Mouse (Mus musculus) MEL (cell line): Measurements from ENCODE around the gene Plbd1. TPM values are rescaled to one million over a fixed set of nuclear protein-coding genes. Genes with fewer than 3 reads are reported as not detected.
A peak's percentile ranks its signal among the peaks of the same experiment; 100 is the strongest.

Experiments used
- DNase-seq: peaks from one replicate; pipeline ENCODE4 v3.0.0; 2011; ENCODE audit warnings: low read depth, low spot score
- H3K27ac ChIP-seq: 2 replicates; pipeline ENCODE4 v1.5.1; 2012; ENCODE audit warnings: low read depth, mild to moderate bottlenecking, control low read depth, low read length, moderate library complexity; ENCODE audit not compliant: control insufficient read depth
- H3K27me3 ChIP-seq, 2 experiments: fragments of 150-350 bp in 1 of 2; sonication (generic) in 1 of 2; 2 replicates each; pipeline ENCODE4 v1.6.1; 2012; ENCODE audit warnings: low read length in 2 of 2, mild to moderate bottlenecking in 2 of 2, improper control_type of control experiment in 1 of 2, moderate library complexity in 1 of 2; ENCODE audit not compliant: insufficient read depth in 2 of 2, control insufficient read depth in 1 of 2
- H3K36me3 ChIP-seq, 2 experiments: 2 replicates each; pipeline ENCODE4 v1.6.1; 2012 to 2014; ENCODE audit warnings: low read length in 2 of 2, improper control_type of control experiment in 1 of 2, inconsistent platforms in 1 of 2, mild to moderate bottlenecking in 1 of 2; ENCODE audit not compliant: insufficient read depth in 2 of 2, control insufficient read depth in 1 of 2
- H3K4me1 ChIP-seq, 2 experiments: fragments of 150-350 bp in 1 of 2; sonication (generic) in 1 of 2; 2 replicates each; pipeline ENCODE4 v1.6.1; 2012; ENCODE audit warnings: low read length in 2 of 2, improper control_type of control experiment in 1 of 2, mild to moderate bottlenecking in 1 of 2; ENCODE audit not compliant: insufficient read depth in 2 of 2, control insufficient read depth in 1 of 2
- H3K4me3 ChIP-seq, 2 experiments: fragments of 150-350 bp in 1 of 2; sonication (generic) in 1 of 2; 2 replicates each; pipeline ENCODE4 v1.5.1; 2012; ENCODE audit warnings: low read depth in 2 of 2, low read length in 2 of 2, mild to moderate bottlenecking in 2 of 2, moderate library complexity in 2 of 2, control low read depth in 1 of 2, improper control_type of control experiment in 1 of 2; ENCODE audit not compliant: control insufficient read depth in 1 of 2, insufficient read depth in 1 of 2
- H3K79me2 ChIP-seq: 2 replicates; pipeline ENCODE4 v1.6.1; 2012; ENCODE audit warnings: mild to moderate bottlenecking, low read length, moderate library complexity; ENCODE audit not compliant: control insufficient read depth, poor library complexity, insufficient read depth
- H3K9ac ChIP-seq: 2 replicates; pipeline ENCODE4 v1.6.1; 2012; ENCODE audit warnings: low read depth, mild to moderate bottlenecking, control low read depth, low read length, moderate library complexity; ENCODE audit not compliant: control insufficient read depth, poor library complexity, severe bottlenecking
- H3K9me3 ChIP-seq: fragments of 150-350 bp; sonication (generic); replicated peaks from 2 replicates; pipeline ENCODE4 v1.6.1; 2012; ENCODE audit warnings: mild to moderate bottlenecking, low read length, improper control_type of control experiment, moderate library complexity; ENCODE audit not compliant: insufficient read depth
- CHD2 ChIP-seq: IDR thresholded peaks from 2 replicates; pipeline ENCODE4 v1.6.1; 2011; ENCODE audit warnings: low read length, improper control_type of control experiment
- CTCF ChIP-seq, 3 experiments: IDR thresholded peaks in 2 of 3; conservative IDR thresholded peaks in 1 of 3; 2 replicates each; pipeline ENCODE4 v1.5.1; 2011 to 2012; ENCODE audit warnings: low read length in 3 of 3, low read depth in 2 of 3, mild to moderate bottlenecking in 2 of 3, improper control_type of control experiment in 1 of 3, inconsistent platforms in 1 of 3, mixed read lengths in 1 of 3, moderate library complexity in 1 of 3; ENCODE audit not compliant: control insufficient read depth in 1 of 3, insufficient read depth in 1 of 3, poor library complexity in 1 of 3, severe bottlenecking in 1 of 3
- ELF1 ChIP-seq: IDR thresholded peaks from 2 replicates; pipeline ENCODE4 v1.6.1; 2014; ENCODE audit warnings: low read depth, mild to moderate bottlenecking, inconsistent platforms, low read length, improper control_type of control experiment, moderate library complexity
- ETS1 ChIP-seq: IDR thresholded peaks from 2 replicates; pipeline ENCODE4 v1.6.1; 2012; ENCODE audit warnings: low read depth, mild to moderate bottlenecking, inconsistent platforms, low read length, improper control_type of control experiment, moderate library complexity
- HCFC1 ChIP-seq: IDR thresholded peaks from 2 replicates; pipeline ENCODE4 v1.6.1; 2012; ENCODE audit warnings: low read depth, mild to moderate bottlenecking, inconsistent platforms, low read length, improper control_type of control experiment, moderate library complexity
- MAFK ChIP-seq: IDR thresholded peaks from 2 replicates; pipeline ENCODE4 v1.6.1; 2011; ENCODE audit warnings: low read depth, mild to moderate bottlenecking, low read length, improper control_type of control experiment, borderline replicate concordance
- MEF2A ChIP-seq: IDR thresholded peaks from 2 replicates; pipeline ENCODE4 v1.6.1; 2014; ENCODE audit warnings: low read depth, mild to moderate bottlenecking, inconsistent platforms, low read length, improper control_type of control experiment; ENCODE audit not compliant: poor library complexity, insufficient replicate concordance, severe bottlenecking; ENCODE audit errors: extremely low read depth
- MYC ChIP-seq: IDR thresholded peaks from 2 replicates; pipeline ENCODE4 v1.6.1; 2011; ENCODE audit warnings: low read depth, mild to moderate bottlenecking, low read length, improper control_type of control experiment, moderate library complexity
- POLR2AphosphoS2 ChIP-seq: IDR thresholded peaks from 2 replicates; pipeline ENCODE4 v1.6.1; 2011; ENCODE audit warnings: low read length, improper control_type of control experiment
- SMC3 ChIP-seq: IDR thresholded peaks from 2 replicates; pipeline ENCODE4 v1.6.1; 2011; ENCODE audit warnings: low read depth, low read length, improper control_type of control experiment
- TBP ChIP-seq: IDR thresholded peaks from 2 replicates; pipeline ENCODE4 v1.8.0; 2011; ENCODE audit warnings: low read depth, low read length, improper control_type of control experiment
- TCF12 ChIP-seq: IDR thresholded peaks from 2 replicates; pipeline ENCODE4 v1.6.1; 2014; ENCODE audit warnings: low read depth, mild to moderate bottlenecking, inconsistent platforms, low read length, improper control_type of control experiment, moderate library complexity
- UBTF ChIP-seq: IDR thresholded peaks from 2 replicates; pipeline ENCODE4 v1.6.1; 2012; ENCODE audit warnings: low read depth, mild to moderate bottlenecking, inconsistent platforms, low read length, improper control_type of control experiment, moderate library complexity, borderline replicate concordance; ENCODE audit not compliant: insufficient read depth
- ZC3H11A ChIP-seq: IDR thresholded peaks from 2 replicates; pipeline ENCODE4 v1.6.1; 2012; ENCODE audit warnings: low read depth, mild to moderate bottlenecking, inconsistent platforms, low read length, improper control_type of control experiment
- ZMIZ1 ChIP-seq: IDR thresholded peaks from 2 replicates; pipeline ENCODE4 v1.6.1; 2012; ENCODE audit warnings: low read depth, mild to moderate bottlenecking, inconsistent platforms, low read length, improper control_type of control experiment, moderate library complexity
- polyA plus RNA-seq, 2 experiments: library from polyadenylated mRNA; stranded (reverse) in 1 of 2; unstranded in 1 of 2; fragments of >175 nt in 1 of 2; fragments of >200 nt in 1 of 2; gene quantifications; 2 replicates each; pipeline versions ENCODE4 v1.2.1 to v1.2.4; 2012; ENCODE audit warnings: low replicate concordance in 2 of 2, low read depth in 1 of 2; ENCODE audit not compliant: insufficient read length in 2 of 2, insufficient read depth in 1 of 2, missing spikeins in 1 of 2
- total RNA-seq: library from RNA; depleted of rRNA; stranded (reverse); fragments of 300-350 nt; gene quantifications from 2 replicates; pipeline ENCODE4 v1.2.3, GENCODE M21; 2012

Gene Plbd1
- total and polyA plus RNA-seq, 3 experiments: not detected

DNA sequence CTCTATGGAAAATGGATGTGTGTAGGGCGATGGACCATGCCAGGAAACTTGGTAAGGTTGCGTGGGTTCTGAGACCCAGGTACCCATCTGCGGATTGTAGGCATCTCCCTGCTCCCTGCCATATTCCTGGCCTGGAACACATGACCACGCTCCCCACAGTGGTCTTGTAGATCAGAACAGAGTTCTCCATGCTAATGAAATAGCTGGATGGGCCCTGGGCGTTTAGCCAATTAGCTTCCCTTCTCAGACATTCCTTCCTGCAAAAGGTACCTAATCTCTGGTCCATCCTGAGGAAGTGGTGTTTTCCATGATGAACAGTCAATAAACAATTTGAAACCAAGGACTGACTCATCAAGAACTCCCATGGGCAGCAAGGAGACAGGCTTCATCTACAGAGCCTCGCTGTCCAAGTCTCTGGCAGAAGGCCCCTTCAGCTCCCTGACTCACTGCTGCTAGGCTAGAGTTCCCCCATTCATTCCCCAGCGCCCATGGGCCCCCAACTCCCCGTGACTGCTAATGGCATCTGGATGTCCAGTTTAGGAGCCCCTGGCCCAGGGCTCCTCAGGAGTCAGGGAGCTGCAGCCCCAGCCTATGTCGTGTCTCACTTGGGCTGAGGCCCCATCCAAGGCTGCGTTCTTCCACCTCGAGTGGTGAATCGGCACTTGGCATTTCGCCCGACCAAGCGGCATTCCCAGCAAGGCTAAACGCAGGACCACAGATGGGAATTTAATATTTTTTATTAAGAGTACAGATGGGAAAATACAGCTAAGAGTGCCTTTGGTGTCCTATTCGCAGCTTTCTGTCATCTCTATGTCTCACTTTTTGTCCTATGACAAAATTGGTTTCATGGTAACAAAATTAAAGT, 50.1 kb downstream of the Plbd1 start:
- Histone ChIP-seq H3K4me3 (no peak overlapping the region), H3K9me3 (no peaks in the 10 kb centered on the region), H3K4me1 (no peaks in the 10 kb centered on the region), H3K9ac (no peak overlapping the region), H3K27me3 (no peaks in the 10 kb centered on the region), H3K36me3 (peaks cover 0 to 7% of the 10 kb centered on the region in 2 experiments; a peak in 2 of 4 replicates), H3K27ac (no peak overlapping the region), H3K79me2 (no peaks in the 10 kb centered on the region)
- DNase-seq: no peak
- TF ChIP-seq MEF2A (no peak), MAFK (no peak), TCF12 (no peak), ZMIZ1 (no peak), ELF1 (no peak), SMC3 (no peak), ETS1 (no peak), POLR2AphosphoS2 (peak; percentile 43; the same call in 1 of the 2 replicates)

GRCm38 (mm10) chr6:136602601-136603000, 59.1 kb downstream of the Plbd1 start:
- Histone ChIP-seq H3K27me3 (no peaks in the 10 kb centered on the region), H3K9ac (no peak overlapping the region), H3K4me1 (no peaks in the 10 kb centered on the region), H3K27ac (no peak overlapping the region), H3K36me3 (peaks cover 0 to 30% of the 10 kb centered on the region in 2 experiments; a peak in 3 of 4 replicates), H3K4me3 (no peak overlapping the region), H3K9me3 (no peaks in the 10 kb centered on the region), H3K79me2 (no peaks in the 10 kb centered on the region)
- TF ChIP-seq TCF12: no peak
- no peak for TF ChIP-seq MYC
- TF ChIP-seq CHD2: no peak
- no peak for TF ChIP-seq UBTF
- TF ChIP-seq ZC3H11A: no peak
- no peak for TF ChIP-seq CTCF (IDR thresholded peaks at IDR 0.05 in 2 of 3, conservative IDR thresholded peaks at IDR 0.05 in 1 of 3; ENCODE audit: control insufficient read depth in 1 of 3, insufficient read depth in 1 of 3, low read depth in 2 of 3, low read length in 3 of 3, poor library complexity in 1 of 3, severe bottlenecking in 1 of 3)
- TF ChIP-seq TBP: no peak
- TF ChIP-seq HCFC1: no peak
- DNase-seq: no peak
